Mouse (Mus musculus): ENCODE measurements at regions not wholly inside any gene's neighbourhood (a gene's known extent, or its start where the extent isn't known, plus 50 kb on each side); places are given as distances from the start of the nearest gene placed in this dataset.

GRCm38 (mm10) chr19:59697628-59698027, 239.5 kb downstream of the Emx2 start:
- in situ Hi-C loops (cut with MboI; ENCODE audit: low pct_unique_long_range_greater_than_20kb in 1 of 2, low sequenced_read_pairs in 2 of 2, unreplicated experiment in 1 of 2) = no loop called here

GRCm38 (mm10) chr19:59700187-59700586, 242.0 kb downstream of the Emx2 start:
- in situ Hi-C loops (cut with MboI; ENCODE audit: low pct_unique_long_range_greater_than_20kb in 1 of 2, low sequenced_read_pairs in 2 of 2, unreplicated experiment in 1 of 2) = no loop called here

- in situ Hi-C loops (cut with MboI; ENCODE audit: low pct_unique_long_range_greater_than_20kb in 1 of 2, low sequenced_read_pairs in 2 of 2, unreplicated experiment in 1 of 2) = no loop called here
These were observed 236.3 kb downstream of the Rab11fip2 start for GRCm38 (mm10) chr19:59707106-59707505.

- in situ Hi-C loops (cut with MboI; ENCODE audit: low pct_unique_long_range_greater_than_20kb in 1 of 2, low sequenced_read_pairs in 2 of 2, unreplicated experiment in 1 of 2) = no loop called here
These were observed 234.3 kb downstream of the Rab11fip2 start for GRCm38 (mm10) chr19:59709180-59709579.

- in situ Hi-C loops (cut with MboI; ENCODE audit: low pct_unique_long_range_greater_than_20kb in 1 of 2, low sequenced_read_pairs in 2 of 2, unreplicated experiment in 1 of 2) = no loop called here
These were observed 228.4 kb downstream of the Rab11fip2 start for GRCm38 (mm10) chr19:59715086-59715485.

- in situ Hi-C loops (cut with MboI; ENCODE audit: low pct_unique_long_range_greater_than_20kb in 1 of 2, low sequenced_read_pairs in 2 of 2, unreplicated experiment in 1 of 2) = no loop called here
These were observed 225.5 kb downstream of the Rab11fip2 start for GRCm38 (mm10) chr19:59717813-59718483.

- in situ Hi-C loops (cut with MboI; ENCODE audit: low pct_unique_long_range_greater_than_20kb in 1 of 2, low sequenced_read_pairs in 2 of 2, unreplicated experiment in 1 of 2) = no loop called here
These were observed 204.9 kb downstream of the Rab11fip2 start for GRCm38 (mm10) chr19:59738541-59738940.

- in situ Hi-C loops (cut with MboI; ENCODE audit: low pct_unique_long_range_greater_than_20kb in 1 of 2, low sequenced_read_pairs in 2 of 2, unreplicated experiment in 1 of 2) = no loop called here
These were observed 200.5 kb downstream of the Rab11fip2 start for GRCm38 (mm10) chr19:59742946-59743345.

- in situ Hi-C loops (cut with MboI; ENCODE audit: low pct_unique_long_range_greater_than_20kb in 1 of 2, low sequenced_read_pairs in 2 of 2, unreplicated experiment in 1 of 2) = no loop called here
These were observed 182.2 kb downstream of the Rab11fip2 start for GRCm38 (mm10) chr19:59761218-59761617.

- in situ Hi-C loops (cut with MboI; ENCODE audit: low pct_unique_long_range_greater_than_20kb in 1 of 2, low sequenced_read_pairs in 2 of 2, unreplicated experiment in 1 of 2) = loop anchor here in 1 of 2 experiments (25.0 kb wide), 1 partner anchor 353 kb away; no protein-coding TSS in a partner anchor
These were observed 158.9 kb downstream of the Rab11fip2 start for GRCm38 (mm10) chr19:59784401-59785046.

- in situ Hi-C loops (cut with MboI; ENCODE audit: low pct_unique_long_range_greater_than_20kb in 1 of 2, low sequenced_read_pairs in 2 of 2, unreplicated experiment in 1 of 2) = no loop called here
These were observed 112.2 kb downstream of the Rab11fip2 start for GRCm38 (mm10) chr19:59831304-59831703.

GRCm38 (mm10) chr19:59837138-59837537, 106.3 kb downstream of the Rab11fip2 start:
- in situ Hi-C loops (cut with MboI; ENCODE audit: low pct_unique_long_range_greater_than_20kb in 1 of 2, low sequenced_read_pairs in 2 of 2, unreplicated experiment in 1 of 2) = no loop called here

GRCm38 (mm10) chr19:59837628-59838027, 105.8 kb downstream of the Rab11fip2 start:
- in situ Hi-C loops (cut with MboI; ENCODE audit: low pct_unique_long_range_greater_than_20kb in 1 of 2, low sequenced_read_pairs in 2 of 2, unreplicated experiment in 1 of 2) = no loop called here

GRCm38 (mm10) chr19:59844270-59844669, 99.2 kb downstream of the Rab11fip2 start:
- in situ Hi-C loops (cut with MboI; ENCODE audit: low pct_unique_long_range_greater_than_20kb in 1 of 2, low sequenced_read_pairs in 2 of 2, unreplicated experiment in 1 of 2) = no loop called here

GRCm38 (mm10) chr19:59846807-59847206, 96.6 kb downstream of the Rab11fip2 start:
- in situ Hi-C loops (cut with MboI; ENCODE audit: low pct_unique_long_range_greater_than_20kb in 1 of 2, low sequenced_read_pairs in 2 of 2, unreplicated experiment in 1 of 2) = no loop called here

GRCm38 (mm10) chr19:59850696-59851095, 92.8 kb downstream of the Rab11fip2 start:
- in situ Hi-C loops (cut with MboI; ENCODE audit: low pct_unique_long_range_greater_than_20kb in 1 of 2, low sequenced_read_pairs in 2 of 2, unreplicated experiment in 1 of 2) = no loop called here

GRCm38 (mm10) chr19:59852011-59852738, 91.3 kb downstream of the Rab11fip2 start:
- in situ Hi-C loops (cut with MboI; ENCODE audit: low pct_unique_long_range_greater_than_20kb in 1 of 2, low sequenced_read_pairs in 2 of 2, unreplicated experiment in 1 of 2) = no loop called here

Measured in mouse embryonic stem cell (cell line).